Mouse (Mus musculus) heart, adult 2 months (tissue): ENCODE measurements around the gene Plekha5.

Source experiments
- CTCF ChIP-seq: fragments of 200-600 bp; IDR thresholded peaks from 2 replicates; pipeline ENCODE4 v1.8.1; 2022; ENCODE audit warnings: antibody characterized with exemption, mild to moderate bottlenecking, moderate library complexity
- EP300 ChIP-seq: fragments of 200-500 bp; IDR thresholded peaks from 2 replicates; pipeline ENCODE4 v1.6.1; 2011; ENCODE audit warnings: low read depth, low read length, control low read depth; ENCODE audit not compliant: insufficient read depth
- POLR2A ChIP-seq: fragments of 200-500 bp; IDR thresholded peaks from 2 replicates; pipeline ENCODE4 v1.6.1; 2011; ENCODE audit warnings: mild to moderate bottlenecking, low read depth, low read length, control low read depth; ENCODE audit not compliant: insufficient read depth

DNA sequence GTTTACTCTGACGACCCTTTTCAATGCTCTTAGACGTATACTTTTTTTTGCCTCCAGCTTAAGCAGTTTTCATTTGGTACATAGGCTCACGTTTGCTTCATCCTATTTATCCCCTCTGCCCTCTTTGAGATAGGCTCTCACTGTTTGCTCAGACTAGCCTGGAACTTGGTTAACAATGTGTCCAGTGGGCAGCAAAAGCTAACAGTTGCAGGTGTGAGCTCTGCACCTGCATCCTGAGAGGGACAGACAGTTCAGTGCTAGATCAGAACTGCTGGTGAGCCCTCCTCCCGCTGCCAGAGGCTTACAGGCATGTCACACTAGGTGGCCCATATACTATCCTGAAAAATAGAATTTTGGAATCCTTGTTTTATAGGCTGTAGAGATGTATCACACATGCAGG is 206.5 kb downstream of the Plekha5 start:
- no peak for TF ChIP-seq CTCF
- TF ChIP-seq POLR2A = no peak
- no peak for TF ChIP-seq EP300
